Mouse (Mus musculus) hindlimb bud, embryonic 11.5 days (tissue): ENCODE results near the gene Cd84.
"Not testable (repeated sequence)": the region's sequence is repeated elsewhere in the genome, so short reads cannot be mapped to it uniquely, and the experiment has no call there.

Experiments
- DNase-seq: peaks from one replicate; pipeline ENCODE4 v3.0.0-alpha.2; 2012; ENCODE audit warnings: low read depth, low spot score; ENCODE audit errors: extremely low spot score

The Cd84 gene

DNA sequence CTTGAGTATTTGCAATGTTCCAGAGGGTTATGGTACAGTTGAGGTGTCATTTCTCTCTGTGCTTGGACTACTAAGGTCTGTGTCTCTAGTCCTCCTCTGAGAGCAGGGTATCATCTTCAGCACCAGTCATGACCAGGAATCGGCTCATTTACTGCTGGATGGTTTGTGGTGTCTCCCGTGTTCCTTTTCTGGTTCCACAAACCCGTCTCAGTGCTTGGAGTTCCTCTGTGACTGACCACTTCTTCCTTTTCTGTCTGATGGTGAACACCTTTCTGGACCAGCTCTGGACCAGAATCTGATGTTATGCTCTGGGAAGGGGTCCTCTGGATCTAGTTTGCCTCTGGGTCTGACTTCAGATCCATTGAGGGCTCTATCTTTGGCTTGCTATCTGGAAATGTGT is at the start of gene Cd84:
Gene Cd84 (plus strand): TSS at position 210 of the 400 bp plus-strand sequence.
- DNase-seq, result no peak

DNA sequence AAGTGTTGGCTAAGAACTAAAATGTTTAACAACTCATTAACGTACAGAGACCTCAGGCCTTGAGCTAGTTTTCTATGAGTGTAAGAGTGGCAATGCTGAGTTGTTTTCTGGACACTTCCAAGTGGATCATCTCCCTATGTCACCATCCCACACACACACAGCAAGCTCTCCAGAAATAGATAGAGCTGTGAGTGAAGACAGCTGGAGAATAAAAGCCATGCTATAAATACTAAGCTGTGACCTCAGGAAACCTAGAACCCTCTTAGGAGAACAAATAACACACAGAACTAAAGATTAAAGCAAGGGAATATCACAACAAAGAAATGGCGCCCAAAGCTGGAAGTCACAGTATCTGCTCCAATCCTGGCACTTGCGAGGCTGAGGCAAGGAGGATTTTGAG is 48.0 kb upstream of the Cd84 start:
- DNase-seq, result no peak

- no peak for DNase-seq
These were observed 43.3 kb upstream of the Cd84 start for GRCm38 (mm10) chr1:171796185-171796584.

DNA sequence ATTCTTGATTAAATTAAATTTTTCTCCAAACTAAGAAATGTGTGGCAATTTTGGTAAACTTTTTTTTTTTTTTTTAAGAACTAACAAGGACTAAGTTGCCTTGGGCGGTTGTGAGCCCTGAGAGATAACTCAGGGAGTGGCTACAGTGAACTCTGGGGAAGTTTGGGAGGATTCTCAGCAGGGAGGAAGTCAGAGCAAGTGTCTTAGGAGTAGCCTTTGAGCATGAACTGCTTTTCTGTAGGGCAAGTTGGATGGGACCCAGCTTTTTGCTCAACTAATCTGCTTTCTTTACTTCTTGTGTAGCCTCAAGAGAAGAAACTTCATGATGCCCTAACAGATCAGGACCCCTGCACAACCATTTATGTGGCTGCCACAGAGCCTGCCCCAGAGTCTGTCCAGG is 41.7 kb upstream of the Cd84 start:
- no peak for DNase-seq

DNA sequence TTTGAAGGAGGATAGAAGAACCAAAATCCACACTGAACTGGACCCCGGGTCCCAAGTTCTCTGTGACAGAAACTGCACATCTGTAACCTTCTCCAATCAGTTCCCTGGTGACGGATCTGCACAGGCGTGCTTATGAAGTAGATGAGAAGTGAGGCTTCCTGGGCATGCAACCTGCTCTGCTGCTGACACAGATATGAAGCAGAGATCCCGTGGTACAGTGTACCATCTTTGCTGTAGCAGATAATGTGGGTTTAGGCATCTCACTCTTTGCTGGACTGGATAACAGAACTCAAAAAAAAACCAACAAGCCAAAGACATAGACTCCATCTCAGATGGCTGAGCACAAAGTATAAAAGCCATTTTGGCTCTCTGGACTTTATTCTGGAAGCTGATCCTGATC is 39.8 kb upstream of the Cd84 start:
- DNase-seq, result no peak

DNA sequence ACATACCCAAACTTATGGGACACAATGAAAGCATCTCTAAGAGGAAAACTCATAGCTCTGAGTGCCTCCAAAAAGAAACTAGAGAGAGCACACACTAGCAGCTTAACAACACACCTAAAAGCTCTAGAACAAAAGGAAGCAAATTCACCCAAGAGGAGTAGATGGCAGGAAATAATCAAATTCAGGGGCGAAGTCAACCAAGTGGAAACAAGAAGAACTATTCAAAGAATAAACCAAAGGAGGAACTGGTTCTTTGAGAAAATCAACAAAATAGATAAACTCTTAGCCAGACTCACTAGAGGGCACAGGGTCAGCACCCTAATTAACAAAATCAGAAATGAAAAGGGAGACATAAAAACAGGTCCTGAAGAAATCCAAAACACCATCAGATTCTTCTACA is 28.4 kb upstream of the Cd84 start:
- DNase-seq, result not testable (repeated sequence)

DNA sequence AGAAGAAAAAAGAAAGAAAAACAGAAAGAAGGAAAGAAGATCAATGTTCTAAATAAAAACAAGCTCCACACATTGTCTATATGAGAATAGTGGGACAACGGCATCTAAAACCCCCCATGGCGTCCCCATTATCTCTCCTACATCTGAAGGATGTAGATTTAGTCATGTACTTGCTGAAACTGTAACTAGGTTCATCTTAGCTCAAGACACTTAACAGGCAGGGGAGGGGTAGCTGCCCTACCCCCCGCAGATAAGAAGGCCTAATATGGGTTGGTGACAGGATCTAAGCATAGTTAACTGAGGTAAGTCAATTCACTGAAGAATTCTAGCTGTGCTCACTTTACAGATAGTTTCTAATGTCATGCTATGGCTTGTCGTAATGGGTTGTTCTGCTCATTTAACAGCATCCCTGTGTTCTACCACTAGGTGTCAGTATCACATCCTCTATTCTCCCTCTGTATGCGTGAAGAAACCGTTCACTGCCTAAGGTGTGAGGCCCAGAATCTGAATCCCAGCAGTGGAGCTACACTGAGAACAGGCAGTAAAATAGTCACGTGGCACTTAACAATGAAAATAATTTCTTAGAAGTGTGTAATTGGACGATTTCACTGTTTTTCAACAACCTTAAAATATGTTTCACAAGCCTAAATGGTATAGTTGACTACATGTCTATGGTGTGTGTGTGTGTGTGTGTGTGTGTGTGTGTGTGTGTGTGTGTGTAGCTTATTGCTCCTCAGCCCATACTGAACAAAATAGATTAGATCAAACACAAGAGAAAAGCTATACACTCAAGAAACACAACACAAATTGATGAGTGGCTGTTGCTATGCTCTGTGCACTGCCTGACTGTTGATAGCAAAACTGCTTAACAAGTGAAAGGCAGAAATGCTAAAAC is 23.7 kb upstream of the Cd84 start:
- peak; percentile 61 for DNase-seq

DNA sequence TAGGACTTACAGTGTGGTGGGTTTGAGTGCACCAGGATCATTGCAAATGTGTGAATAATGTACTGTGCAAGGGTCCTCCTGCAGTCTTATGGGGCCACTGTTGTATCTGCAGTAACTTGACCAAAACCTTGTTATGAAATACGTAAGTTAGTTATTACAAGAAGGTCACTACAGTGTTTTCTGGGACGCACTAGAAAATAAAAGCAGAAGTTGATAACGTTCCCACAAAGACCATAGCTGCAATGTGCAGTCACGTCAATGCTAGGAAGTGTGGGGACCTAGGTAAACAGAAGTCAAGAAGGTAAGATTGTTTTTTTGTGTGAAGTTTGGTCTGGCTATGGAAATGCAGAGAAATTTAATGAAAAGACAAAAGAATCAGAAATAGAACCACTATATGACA is 22.5 kb upstream of the Cd84 start:
- DNase-seq, result no peak

DNA sequence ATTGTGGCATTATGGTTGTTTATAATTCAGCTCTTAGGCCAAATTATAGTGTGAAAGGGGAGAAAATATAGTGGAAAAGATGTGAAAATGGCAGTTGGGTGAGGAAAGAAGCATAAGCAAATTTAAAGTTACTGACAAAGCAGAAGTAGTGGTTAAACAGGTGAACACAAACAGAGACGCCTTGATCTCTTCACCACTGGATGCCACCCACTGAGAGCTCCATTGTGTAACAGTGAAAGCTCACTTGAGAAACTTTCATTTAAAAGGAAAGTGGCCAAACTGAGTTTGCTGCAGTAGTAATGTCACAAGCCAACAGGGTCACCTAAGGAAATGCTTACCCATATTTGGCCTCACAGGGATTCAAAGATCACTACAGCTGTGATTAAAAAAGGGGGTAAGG is 18.2 kb upstream of the Cd84 start:
- no peak for DNase-seq

GRCm38 (mm10) chr1:171825462-171825861 is 14.0 kb upstream of the Cd84 start:
- no peak for DNase-seq

DNA sequence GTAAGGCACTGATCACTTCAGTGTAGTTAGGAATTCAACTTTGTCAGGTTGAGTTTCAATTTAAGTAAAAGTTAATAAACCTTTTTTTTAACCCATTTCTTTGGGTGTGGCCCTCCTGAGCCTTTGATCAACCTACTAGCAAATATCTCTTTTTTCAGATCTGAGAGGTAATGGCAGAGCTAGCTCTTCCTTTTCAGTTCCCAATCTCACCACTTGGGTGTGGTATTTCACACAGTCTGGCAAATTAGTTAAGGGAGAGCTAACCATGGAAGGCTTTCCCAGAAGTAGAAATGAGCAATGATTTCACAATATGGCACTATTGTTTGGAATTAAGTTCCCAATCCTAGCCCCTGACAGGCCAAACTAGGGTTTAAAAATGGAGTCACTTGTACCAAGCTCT is 13.3 kb upstream of the Cd84 start:
- no peak for DNase-seq

DNA sequence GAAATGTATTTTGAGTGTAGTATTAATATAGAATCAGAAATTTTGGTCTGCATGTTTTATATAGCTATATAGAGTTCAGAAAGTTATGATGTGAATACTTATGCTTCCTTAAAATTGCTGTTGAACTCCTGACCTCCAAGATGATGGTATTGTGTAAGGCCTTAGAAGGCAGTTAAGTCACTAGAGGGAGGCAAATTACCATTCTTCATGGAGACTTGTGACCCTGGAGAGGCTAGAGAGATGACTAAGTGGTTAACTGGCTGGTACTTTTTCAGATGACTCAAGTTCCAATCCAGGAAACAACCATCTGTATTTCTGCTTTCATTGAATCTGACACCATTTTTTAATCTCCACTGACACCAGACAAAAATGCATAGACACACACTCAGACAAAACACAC is 11.8 kb upstream of the Cd84 start:
- DNase-seq, result no peak

- no peak for DNase-seq
These were observed 1.0 kb downstream of the Cd84 start for GRCm38 (mm10) chr1:171840450-171841023.

DNA sequence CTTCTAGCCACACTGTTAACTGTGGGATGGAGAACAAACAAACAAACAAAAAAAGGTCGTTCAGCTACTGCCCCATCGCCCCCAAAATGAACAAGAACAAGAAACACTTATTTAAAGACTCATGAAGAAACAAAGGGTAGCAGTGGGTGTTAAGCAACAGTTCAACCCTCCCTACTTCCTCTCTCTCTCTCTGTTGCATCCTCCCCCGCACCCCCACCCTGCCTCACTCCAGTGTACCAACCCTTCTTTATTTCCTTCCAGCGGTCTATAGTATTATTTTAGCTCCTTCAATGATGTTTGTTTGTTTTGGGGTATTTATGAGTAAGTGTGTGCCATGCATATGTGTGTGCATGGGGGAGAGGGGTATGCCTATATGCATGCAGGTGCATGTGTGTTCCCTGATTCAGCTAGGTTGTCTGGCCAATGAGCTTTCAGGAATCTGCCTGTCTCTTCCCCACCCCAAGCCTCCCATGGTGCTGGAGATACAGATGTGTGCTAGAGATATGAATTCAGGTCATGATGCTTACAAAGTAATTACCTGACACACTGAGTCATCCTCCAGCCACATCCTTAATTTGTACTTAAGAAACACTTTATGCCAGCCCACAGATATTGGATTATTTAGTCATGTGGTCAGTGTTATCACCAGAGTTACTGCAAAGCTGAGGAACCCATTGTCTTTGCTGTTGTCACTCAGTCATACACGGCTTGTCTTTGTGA is 5.7 kb downstream of the Cd84 start:
- DNase-seq, result no peak

DNA sequence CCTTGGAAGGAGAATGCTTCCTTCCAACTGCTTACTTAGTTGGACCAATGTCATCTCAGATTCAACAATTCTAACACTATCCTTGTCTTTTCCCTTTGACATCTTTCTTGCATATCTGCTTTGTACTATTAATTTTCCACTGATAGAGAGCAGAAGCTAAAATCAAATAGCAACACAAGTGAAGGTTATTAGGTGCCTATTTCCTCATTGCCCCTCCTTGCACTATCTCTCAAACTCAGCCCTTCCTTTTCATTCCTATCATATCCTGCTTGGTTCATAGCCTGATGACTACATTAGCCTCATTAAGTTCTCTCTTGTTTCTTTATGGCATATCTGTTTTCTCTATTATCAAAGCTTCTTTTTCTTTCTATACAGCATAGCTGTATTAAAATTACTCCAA is 8.7 kb downstream of the Cd84 start:
- no peak for DNase-seq

GRCm38 (mm10) chr1:171848757-171849156 is 9.3 kb downstream of the Cd84 start:
- no peak for DNase-seq

GRCm38 (mm10) chr1:171849454-171849853 is 10.0 kb downstream of the Cd84 start:
- DNase-seq, result no peak

GRCm38 (mm10) chr1:171865467-171865866 is 26.0 kb downstream of the Cd84 start:
- DNase-seq, result no peak

DNA sequence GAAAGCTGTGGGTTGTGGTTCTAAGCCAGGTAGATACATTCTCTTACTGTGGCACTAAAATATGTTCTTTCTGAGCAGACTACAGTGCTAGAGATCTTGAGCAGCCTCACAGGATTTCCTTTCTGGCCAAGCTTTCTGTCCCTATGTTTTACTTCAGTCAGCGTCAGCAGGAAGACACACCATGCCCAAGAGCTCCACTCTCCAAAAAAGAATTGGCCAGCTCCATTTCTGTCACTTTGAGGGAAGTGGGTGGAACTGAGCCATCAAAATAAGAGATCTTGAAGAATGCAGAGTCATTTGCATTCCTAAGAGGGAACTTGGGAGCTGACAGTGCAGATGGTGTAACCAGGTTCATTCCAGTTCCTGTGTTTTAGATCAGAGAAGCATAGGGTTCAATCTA is 47.5 kb downstream of the Cd84 start:
- no peak for DNase-seq

GRCm38 (mm10) chr1:171895364-171895763 is 55.9 kb downstream of the Cd84 start, which contains the start of gene Gm10521:
Gene Gm10521 (plus strand): TSS chr1:171895664.
- not testable (repeated sequence) for DNase-seq

DNA sequence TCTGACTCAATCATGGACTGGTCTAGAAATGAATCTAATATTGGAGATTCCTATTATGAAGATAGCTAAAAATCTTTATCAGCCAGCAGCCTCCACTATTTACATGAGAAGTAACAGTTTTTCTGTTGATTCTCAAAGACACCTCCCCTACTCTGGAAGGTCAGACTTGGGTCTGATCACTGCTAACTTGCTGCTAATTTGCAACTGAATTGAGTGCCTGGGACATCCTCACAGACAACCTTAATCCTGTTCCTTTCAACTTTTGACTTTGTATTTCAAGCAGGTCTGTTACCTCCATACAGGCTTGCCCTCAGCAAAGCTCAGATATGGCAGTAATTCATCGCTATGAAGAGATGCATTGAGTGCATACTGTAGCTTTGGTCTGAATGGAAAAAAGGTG is 64.5 kb downstream of the Cd84 start:
- no peak for DNase-seq
